Mouse (Mus musculus): ENCODE data around the gene V1ra8. TPM values are rescaled to one million over a fixed set of nuclear protein-coding genes. Genes with fewer than 3 reads are reported as not detected.
"Not testable (repeated sequence)": the region's sequence is repeated elsewhere in the genome, so short reads cannot be mapped to it uniquely, and the experiment has no call there.

The V1ra8 gene
- polyA plus RNA-seq (2014; fragmentation: Nextera tagmentation; extraction: Ambion mirVana), result not detected in 2 replicates

- ATAC-seq (ENCODE audit: low FRiP score); H3K27me3 ChIP-seq (ENCODE audit: control insufficient read depth, insufficient read depth, low read length); H3K27ac ChIP-seq (ENCODE audit: low read depth, low read length); H3K36me3 ChIP-seq (ENCODE audit: control insufficient read depth, insufficient read depth, low read length); H3K4me1 ChIP-seq (replicated peaks; ENCODE audit: control insufficient read depth, insufficient read depth, low read length); H3K9ac ChIP-seq (ENCODE audit: low read depth, low read length); H3K4me2 ChIP-seq (replicated peaks; ENCODE audit: low read depth, low read length); H3K4me3 ChIP-seq (ENCODE audit: low read depth, low read length); DNase-seq (ENCODE audit: low spot score); H3K9me3 ChIP-seq (ENCODE audit: control insufficient read depth, low read length): not testable (repeated sequence)
- 68% methylated on average over 1 of the region's 2 CpGs for WGBS
These were observed at the start of gene V1ra8 for GRCm38 (mm10) chr6:90202493-90202892. TSS of gene V1ra8 (plus strand) at chr6:90202793.

DNA sequence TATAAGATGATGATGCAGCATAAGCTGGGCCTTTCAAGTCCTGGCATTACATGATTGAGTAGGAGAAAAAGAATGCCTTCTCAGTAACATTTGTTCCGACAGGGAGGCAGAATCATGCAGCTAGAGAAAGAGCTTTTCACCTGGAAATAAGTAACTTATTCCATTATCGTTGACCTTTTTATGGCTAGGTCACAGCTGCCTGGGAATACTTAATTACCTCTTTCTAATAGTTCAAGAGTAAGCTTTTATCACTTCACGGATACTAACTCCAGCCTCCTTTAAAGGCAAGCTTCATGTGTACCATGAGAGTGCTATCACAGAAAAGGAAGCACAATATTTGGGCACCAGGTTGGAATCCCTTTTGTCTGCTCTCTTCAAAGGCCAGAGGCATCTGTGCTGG is 42.5 kb upstream of the V1ra8 start:
- H3K9me3 ChIP-seq (ENCODE audit: control insufficient read depth, low read length), result no peaks in the 10 kb centered on the region
- no peak overlapping the region for H3K27ac ChIP-seq (ENCODE audit: low read depth, low read length)
- ATAC-seq (ENCODE audit: low FRiP score), result no peak
- H3K27me3 ChIP-seq (ENCODE audit: control insufficient read depth, insufficient read depth, low read length), result no peaks in the 10 kb centered on the region
- H3K9ac ChIP-seq (ENCODE audit: low read depth, low read length), result no peak overlapping the region
- H3K4me2 ChIP-seq (replicated peaks; ENCODE audit: low read depth, low read length), result no peak overlapping the region
- DNase-seq (ENCODE audit: low spot score), result no peak
- WGBS, result 82% methylated on average over 3 of the region's 3 CpGs
- no peak overlapping the region for H3K4me3 ChIP-seq (ENCODE audit: low read depth, low read length)
- no peaks in the 10 kb centered on the region for H3K36me3 ChIP-seq (ENCODE audit: control insufficient read depth, insufficient read depth, low read length)
- no peaks in the 10 kb centered on the region for H3K4me1 ChIP-seq (replicated peaks; ENCODE audit: control insufficient read depth, insufficient read depth, low read length)

GRCm38 (mm10) chr6:90174508-90174907 is 28.1 kb upstream of the V1ra8 start, which contains the start of gene Vmn1r52:
TSS of gene Vmn1r52 (plus strand) at chr6:90174808.
- Histone ChIP-seq H3K27ac (ENCODE audit: low read depth, low read length) (no peak within 1 kb of the TSS), H3K9ac (ENCODE audit: low read depth, low read length) (no peak within 1 kb of the TSS), H3K36me3 (ENCODE audit: control insufficient read depth, insufficient read depth, low read length) (no peaks in the 10 kb centered on the region), H3K4me3 (ENCODE audit: low read depth, low read length) (no peak within 1 kb of the TSS), H3K4me2 (replicated peaks; ENCODE audit: low read depth, low read length) (no peak within 1 kb of the TSS), H3K4me1 (replicated peaks; ENCODE audit: control insufficient read depth, insufficient read depth, low read length) (no peaks in the 10 kb centered on the region), H3K27me3 (ENCODE audit: control insufficient read depth, insufficient read depth, low read length) (no peaks in the 10 kb centered on the region), H3K9me3 (ENCODE audit: control insufficient read depth, low read length) (no peaks in the 10 kb centered on the region)
- no peak for ATAC-seq (ENCODE audit: low FRiP score)
- no peak for DNase-seq (ENCODE audit: low spot score)
- 74% methylated on average over 2 of the region's 2 CpGs for WGBS

- H3K36me3 ChIP-seq (ENCODE audit: control insufficient read depth, insufficient read depth, low read length), result no peaks in the 10 kb centered on the region
- 89% methylated on average over 1 of the region's 1 CpGs for WGBS
- no peak within 1 kb of the TSS for H3K4me2 ChIP-seq (replicated peaks; ENCODE audit: low read depth, low read length)
- no peak within 1 kb of the TSS for H3K27ac ChIP-seq (ENCODE audit: low read depth, low read length)
- no peak within 1 kb of the TSS for H3K9ac ChIP-seq (ENCODE audit: low read depth, low read length)
- no peaks in the 10 kb centered on the region for H3K4me1 ChIP-seq (replicated peaks; ENCODE audit: control insufficient read depth, insufficient read depth, low read length)
- ATAC-seq (ENCODE audit: low FRiP score) (no peak), DNase-seq (ENCODE audit: low spot score) (no peak)
- H3K4me3 ChIP-seq (ENCODE audit: low read depth, low read length), result no peak within 1 kb of the TSS
- 0 out of 2 replicates have a peak, but pooled peaks cover 2% of the 10 kb centered on the region for H3K9me3 ChIP-seq (ENCODE audit: control insufficient read depth, low read length)
- no peaks in the 10 kb centered on the region for H3K27me3 ChIP-seq (ENCODE audit: control insufficient read depth, insufficient read depth, low read length)
These were observed 21.7 kb downstream of the V1ra8 start, which contains the start of gene Vmn1r53 for GRCm38 (mm10) chr6:90224338-90224737. TSS of gene Vmn1r53 (minus strand) at chr6:90224438.

DNA sequence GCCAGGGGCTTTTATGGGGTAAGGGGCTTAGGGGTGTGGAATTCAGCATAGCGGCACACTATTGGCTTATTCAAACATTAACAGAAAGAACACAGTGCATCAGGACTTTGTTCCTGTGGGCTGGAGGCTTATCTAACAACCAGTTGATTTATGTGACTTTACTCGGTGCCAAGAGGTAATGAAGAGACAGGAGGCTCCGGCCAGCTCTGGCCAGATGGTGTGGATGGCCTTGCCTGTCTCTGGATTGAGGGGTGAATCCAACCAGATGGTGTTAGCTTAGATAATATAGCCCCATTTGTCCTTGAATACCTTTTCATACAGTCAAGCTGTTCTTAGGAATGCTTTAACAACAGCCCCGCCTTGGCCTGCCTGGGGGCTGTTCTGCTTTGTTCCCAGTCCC is 29.5 kb downstream of the V1ra8 start:
- not testable (repeated sequence) for H3K9me3 ChIP-seq (ENCODE audit: control insufficient read depth, low read length); H3K27me3 ChIP-seq (ENCODE audit: control insufficient read depth, insufficient read depth, low read length); H3K36me3 ChIP-seq (ENCODE audit: control insufficient read depth, insufficient read depth, low read length); H3K4me2 ChIP-seq (replicated peaks; ENCODE audit: low read depth, low read length); ATAC-seq (ENCODE audit: low FRiP score); H3K9ac ChIP-seq (ENCODE audit: low read depth, low read length); DNase-seq (ENCODE audit: low spot score); H3K4me3 ChIP-seq (ENCODE audit: low read depth, low read length); H3K4me1 ChIP-seq (replicated peaks; ENCODE audit: control insufficient read depth, insufficient read depth, low read length); H3K27ac ChIP-seq (ENCODE audit: low read depth, low read length)
- WGBS, result 94% methylated on average over 4 of the region's 4 CpGs

DNA sequence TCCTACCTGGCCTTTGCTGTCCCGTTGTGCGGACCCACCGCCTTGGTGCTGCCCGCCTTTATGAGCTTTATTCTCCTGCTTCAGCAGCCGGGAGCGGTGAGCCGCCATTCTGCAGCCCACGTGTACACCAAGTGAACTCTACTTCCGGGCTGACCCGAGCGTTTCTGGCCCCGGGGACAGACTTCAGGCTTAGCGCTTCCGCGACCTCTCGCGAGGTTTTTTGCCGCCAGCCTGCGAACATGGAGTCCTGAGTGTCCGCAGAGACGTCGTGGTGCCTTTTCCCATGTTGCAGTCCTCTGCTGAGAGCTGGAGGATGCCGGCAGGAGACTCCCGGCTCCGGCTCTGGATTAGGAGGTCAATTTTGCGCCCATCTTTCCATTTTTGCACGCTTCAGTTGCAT is 30.1 kb downstream of the V1ra8 start:
- DNase-seq (ENCODE audit: low spot score) (no peak), ATAC-seq (ENCODE audit: low FRiP score) (no peak)
- Histone ChIP-seq H3K36me3 (ENCODE audit: control insufficient read depth, insufficient read depth, low read length) (no peaks in the 10 kb centered on the region), H3K4me2 (replicated peaks; ENCODE audit: low read depth, low read length) (no peak overlapping the region), H3K9ac (ENCODE audit: low read depth, low read length) (no peak overlapping the region), H3K4me3 (ENCODE audit: low read depth, low read length) (no peak overlapping the region), H3K27ac (ENCODE audit: low read depth, low read length) (no peak overlapping the region), H3K9me3 (ENCODE audit: control insufficient read depth, low read length) (0 out of 2 replicates have a peak, but pooled peaks cover 2% of the 10 kb centered on the region), H3K4me1 (replicated peaks; ENCODE audit: control insufficient read depth, insufficient read depth, low read length) (no peaks in the 10 kb centered on the region), H3K27me3 (ENCODE audit: control insufficient read depth, insufficient read depth, low read length) (no peaks in the 10 kb centered on the region)
- 63% methylated on average over 27 of the region's 27 CpGs for WGBS

- DNase-seq (ENCODE audit: low spot score) (no peak), ATAC-seq (ENCODE audit: low FRiP score) (no peak)
- WGBS, result 78% methylated on average over 3 of the region's 3 CpGs
- Histone ChIP-seq H3K27me3 (ENCODE audit: control insufficient read depth, insufficient read depth, low read length) (no peaks in the 10 kb centered on the region), H3K9me3 (ENCODE audit: control insufficient read depth, low read length) (no peaks in the 10 kb centered on the region), H3K4me3 (ENCODE audit: low read depth, low read length) (no peak overlapping the region), H3K9ac (ENCODE audit: low read depth, low read length) (no peak overlapping the region), H3K4me2 (replicated peaks; ENCODE audit: low read depth, low read length) (no peak overlapping the region), H3K27ac (ENCODE audit: low read depth, low read length) (no peak overlapping the region), H3K4me1 (replicated peaks; ENCODE audit: control insufficient read depth, insufficient read depth, low read length) (no peaks in the 10 kb centered on the region), H3K36me3 (ENCODE audit: control insufficient read depth, insufficient read depth, low read length) (no peaks in the 10 kb centered on the region)
These were observed 41.4 kb downstream of the V1ra8 start for GRCm38 (mm10) chr6:90244019-90244418.

DNA sequence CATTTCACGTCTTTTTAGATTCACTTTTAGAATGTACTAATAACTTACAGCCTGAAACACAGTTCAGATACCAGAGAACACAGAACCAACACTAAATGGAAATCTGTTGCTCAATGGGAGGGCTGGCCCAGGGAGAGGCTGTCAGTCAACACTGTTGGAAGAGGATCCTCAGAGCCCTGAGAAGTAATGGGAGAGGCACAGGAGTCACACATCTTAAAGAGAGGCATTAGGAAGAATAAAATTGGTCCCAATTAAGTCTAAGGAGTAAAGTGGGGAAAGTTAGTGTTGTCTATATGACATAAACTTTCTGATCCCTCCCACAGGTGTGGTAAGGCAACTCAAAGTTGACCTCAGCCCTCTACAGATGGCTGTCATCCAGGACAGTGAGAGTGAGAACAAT is 43.4 kb downstream of the V1ra8 start, which contains the start of gene Vmn1r54:
Vmn1r54 (plus strand) TSS at position 301 of the 400 bp plus-strand sequence.
- Histone ChIP-seq H3K9ac (ENCODE audit: low read depth, low read length) (no peak within 1 kb of the TSS), H3K4me2 (replicated peaks; ENCODE audit: low read depth, low read length) (no peak within 1 kb of the TSS), H3K4me3 (ENCODE audit: low read depth, low read length) (no peak within 1 kb of the TSS), H3K9me3 (ENCODE audit: control insufficient read depth, low read length) (no peaks in the 10 kb centered on the region), H3K27ac (ENCODE audit: low read depth, low read length) (no peak within 1 kb of the TSS), H3K4me1 (replicated peaks; ENCODE audit: control insufficient read depth, insufficient read depth, low read length) (no peaks in the 10 kb centered on the region), H3K27me3 (ENCODE audit: control insufficient read depth, insufficient read depth, low read length) (no peaks in the 10 kb centered on the region), H3K36me3 (ENCODE audit: control insufficient read depth, insufficient read depth, low read length) (no peaks in the 10 kb centered on the region)
- 81% methylated on average over 1 of the region's 1 CpGs for WGBS
- DNase-seq (ENCODE audit: low spot score) (no peak), ATAC-seq (ENCODE audit: low FRiP score) (no peak)
